Mouse (Mus musculus): ENCODE data around the gene Lyar.
A peak's percentile ranks its signal among the peaks of the same experiment; 100 is the strongest.

Lyar gene

GRCm38 (mm10) chr5:38256551-38256950 lies 36.3 kb downstream of the Lyar start:
- no peak for DNase-seq (ENCODE audit: low spot score)

- DNase-seq (ENCODE audit: low spot score) = peak; percentile 50
Observed at GRCm38 (mm10) chr5:38258034-38258772, 37.9 kb downstream of the Lyar start.

- no peak for DNase-seq (ENCODE audit: low spot score)
Observed at GRCm38 (mm10) chr5:38258773-38259146, 38.5 kb downstream of the Lyar start.

- no peak for DNase-seq (ENCODE audit: low spot score)
Observed at GRCm38 (mm10) chr5:38259455-38260106, 39.3 kb downstream of the Lyar start.

GRCm38 (mm10) chr5:38260107-38260682 lies 39.9 kb downstream of the Lyar start, which contains the start of gene Tmem128:
Gene Tmem128 (plus strand): TSS chr5:38260185.
- DNase-seq (ENCODE audit: low spot score) = peak; percentile 81

GRCm38 (mm10) chr5:38270942-38271341 lies 50.7 kb downstream of the Lyar start:
- no peak for DNase-seq (ENCODE audit: low spot score)

GRCm38 (mm10) chr5:38273831-38274230 lies 53.6 kb downstream of the Lyar start:
- no peak for DNase-seq (ENCODE audit: low spot score)

GRCm38 (mm10) chr5:38275771-38276170 lies 55.5 kb downstream of the Lyar start, which contains the start of gene Otop1:
Gene Otop1 (plus strand): TSS chr5:38275972.
- DNase-seq (ENCODE audit: low spot score) = no peak

- peak; percentile 18 for DNase-seq (ENCODE audit: low spot score)
Observed at GRCm38 (mm10) chr5:38276451-38276850, 56.2 kb downstream of the Lyar start.

- DNase-seq (ENCODE audit: low spot score) = peak; percentile 24
Observed at GRCm38 (mm10) chr5:38277098-38277866, 57.0 kb downstream of the Lyar start.

- DNase-seq (ENCODE audit: low spot score) = peak; percentile 19
Observed at GRCm38 (mm10) chr5:38277936-38278600, 57.8 kb downstream of the Lyar start.

GRCm38 (mm10) chr5:38280075-38280474 lies 59.8 kb downstream of the Lyar start:
- no peak for DNase-seq (ENCODE audit: low spot score)

Data from embryo, embryonic 10.5 days (tissue).